Mouse (Mus musculus): Measurements from ENCODE around the gene Smyd3. TPM values are rescaled to one million over a fixed set of nuclear protein-coding genes. Genes with fewer than 3 reads are reported as not detected.

Gene Smyd3
- polyA plus RNA-seq, 1 experiment = 14.2 TPM

DNA sequence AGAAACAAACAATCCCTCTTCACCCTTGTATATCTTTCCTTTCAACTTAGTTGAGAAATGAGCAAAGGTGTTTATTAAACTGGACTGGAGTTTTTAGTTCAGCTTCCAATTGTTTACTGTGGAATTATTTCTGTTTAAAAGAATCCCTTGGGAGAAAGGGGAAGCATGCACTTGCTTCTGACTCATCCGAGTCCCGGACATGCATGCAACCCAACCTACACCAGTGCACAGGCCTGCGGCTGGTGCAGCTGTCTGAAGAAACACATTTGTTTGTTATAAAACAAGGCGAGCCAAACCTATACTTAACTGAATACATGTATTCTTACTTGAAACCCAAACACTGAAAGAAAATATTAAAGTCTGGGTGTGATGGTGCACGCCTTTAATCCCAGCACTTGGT lies 473.7 kb downstream of the Smyd3 start:
- H3K4me3 ChIP-seq (ENCODE audit: insufficient read depth, low read length) = no peak overlapping the region
- peaks cover 3% of the 10 kb centered on the region; the same call in 1 of the 2 replicates for H3K4me1 ChIP-seq (ENCODE audit: control insufficient read depth, insufficient read depth, low read length)
- no peak for TF ChIP-seq CTCF (IDR thresholded peaks at IDR 0.05; ENCODE audit: extremely low read depth, insufficient read depth, low read length)
- TF ChIP-seq POLR2A (IDR thresholded peaks at IDR 0.05; ENCODE audit: extremely low read depth, insufficient read depth, low read length) = no peak
- no peak overlapping the region for H3K27ac ChIP-seq (ENCODE audit: insufficient read depth, low read length)

DNA sequence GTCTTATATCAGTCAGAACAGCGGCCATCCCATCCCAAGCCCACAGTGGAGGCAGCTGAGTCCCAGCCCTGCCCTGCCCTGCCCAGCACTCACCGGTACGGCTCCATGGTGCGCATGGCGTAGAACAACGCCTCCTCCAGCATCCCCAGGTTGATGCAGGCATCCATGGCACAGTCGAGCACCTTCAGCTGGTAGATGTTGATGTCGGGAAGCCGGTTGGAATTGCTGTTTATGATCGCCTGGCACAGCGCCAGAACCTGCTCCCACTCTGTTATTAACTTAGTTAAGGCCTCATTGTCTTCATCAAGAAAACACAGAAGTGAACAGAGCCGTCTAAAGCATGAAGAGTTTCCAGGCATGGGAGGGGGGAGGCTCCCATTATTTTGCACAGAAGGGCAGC lies 474.2 kb downstream of the Smyd3 start:
- Histone ChIP-seq H3K27ac (ENCODE audit: insufficient read depth, low read length) (no peak overlapping the region), H3K4me3 (ENCODE audit: insufficient read depth, low read length) (no peak overlapping the region), H3K4me1 (ENCODE audit: control insufficient read depth, insufficient read depth, low read length) (peaks cover 3% of the 10 kb centered on the region; the same call in 1 of the 2 replicates)
- TF ChIP-seq CTCF (IDR thresholded peaks at IDR 0.05; ENCODE audit: extremely low read depth, insufficient read depth, low read length) (no peak), POLR2A (IDR thresholded peaks at IDR 0.05; ENCODE audit: extremely low read depth, insufficient read depth, low read length) (no peak)

DNA sequence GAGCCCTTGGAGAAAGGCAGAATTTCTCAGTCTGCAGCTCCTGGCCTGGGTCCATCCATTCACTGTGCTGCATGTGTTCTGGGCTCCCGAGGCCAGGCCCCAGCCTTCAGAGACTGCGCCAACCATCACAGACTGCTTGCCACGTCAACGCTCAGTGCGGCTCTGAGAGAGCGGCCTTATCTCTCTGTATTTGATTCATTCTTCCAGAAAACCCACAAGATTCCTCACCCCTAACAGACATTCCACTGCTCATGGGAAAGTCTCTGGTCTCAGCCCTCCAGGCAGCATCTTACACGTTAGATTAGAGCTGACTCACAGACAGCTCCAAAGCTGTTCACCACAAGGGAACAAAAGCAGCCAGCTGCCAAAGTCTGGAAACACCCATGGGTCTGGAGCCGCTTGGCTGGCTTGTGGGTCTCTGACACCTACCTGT lies 475.9 kb downstream of the Smyd3 start:
- TF ChIP-seq POLR2A (IDR thresholded peaks at IDR 0.05; ENCODE audit: extremely low read depth, insufficient read depth, low read length) (no peak), CTCF (IDR thresholded peaks at IDR 0.05; ENCODE audit: extremely low read depth, insufficient read depth, low read length) (no peak)
- Histone ChIP-seq H3K27ac (ENCODE audit: insufficient read depth, low read length) (no peak overlapping the region), H3K4me1 (ENCODE audit: control insufficient read depth, insufficient read depth, low read length) (peaks cover 3% of the 10 kb centered on the region; the same call in 1 of the 2 replicates), H3K4me3 (ENCODE audit: insufficient read depth, low read length) (no peak overlapping the region)

DNA sequence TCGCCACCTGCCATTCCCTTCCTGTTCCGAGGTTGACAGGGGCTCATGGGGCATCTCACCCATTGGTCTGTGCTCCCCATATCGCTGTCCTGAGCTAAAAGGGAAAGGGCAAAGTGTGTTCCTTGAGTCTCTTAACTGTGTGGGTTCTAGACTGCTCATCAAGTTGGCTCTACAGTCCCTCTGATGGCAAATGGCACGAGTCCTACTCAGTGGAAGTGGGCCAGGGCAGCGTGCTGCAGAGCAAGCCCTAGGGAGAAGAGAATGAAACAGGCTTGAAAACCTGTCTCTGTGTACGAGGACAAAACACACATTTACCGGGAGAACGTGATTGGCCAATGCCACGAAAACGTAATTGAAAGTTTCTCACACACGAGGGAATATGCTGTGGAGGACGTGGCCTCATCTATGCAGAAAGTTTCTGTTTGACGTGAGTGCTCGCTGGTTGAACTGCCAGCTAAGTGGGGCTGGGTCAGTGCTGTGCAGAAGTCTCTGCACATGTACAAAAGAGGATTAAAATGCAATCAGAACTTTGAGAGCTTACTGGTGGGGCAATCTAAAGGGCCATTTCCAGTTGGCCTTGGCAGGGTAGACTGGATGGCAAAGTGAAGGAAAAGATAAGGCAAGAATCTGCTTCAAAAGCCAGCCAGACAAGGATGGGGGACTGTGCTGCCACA lies 476.5 kb downstream of the Smyd3 start:
- peaks cover 3% of the 10 kb centered on the region; the same call in 1 of the 2 replicates for H3K4me1 ChIP-seq (ENCODE audit: control insufficient read depth, insufficient read depth, low read length)
- no peak overlapping the region for H3K27ac ChIP-seq (ENCODE audit: insufficient read depth, low read length)
- TF ChIP-seq CTCF (IDR thresholded peaks at IDR 0.05; ENCODE audit: extremely low read depth, insufficient read depth, low read length) (no peak), POLR2A (IDR thresholded peaks at IDR 0.05; ENCODE audit: extremely low read depth, insufficient read depth, low read length) (no peak)
- no peak overlapping the region for H3K4me3 ChIP-seq (ENCODE audit: insufficient read depth, low read length)

DNA sequence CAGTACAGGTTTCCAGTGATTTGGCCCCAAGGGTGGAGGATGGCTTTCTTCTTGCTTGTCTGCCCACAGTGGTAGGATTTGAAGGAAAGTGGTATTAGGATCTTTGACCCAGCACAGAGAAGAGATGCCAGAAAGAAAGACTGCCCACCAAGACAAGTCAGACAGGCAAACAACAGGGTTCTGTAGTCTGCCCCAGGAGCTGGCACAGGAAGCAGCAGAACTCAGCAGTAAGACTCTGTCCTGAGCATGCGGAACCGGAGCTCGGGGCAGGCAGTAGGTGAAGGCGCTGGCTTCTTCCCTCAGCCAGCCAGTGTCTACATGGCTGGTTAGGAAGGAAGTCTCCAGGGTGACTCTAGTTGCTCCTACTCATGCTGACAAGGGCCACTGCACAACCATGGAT lies 479.0 kb downstream of the Smyd3 start:
- TF ChIP-seq POLR2A (IDR thresholded peaks at IDR 0.05; ENCODE audit: extremely low read depth, insufficient read depth, low read length) (no peak), CTCF (IDR thresholded peaks at IDR 0.05; ENCODE audit: extremely low read depth, insufficient read depth, low read length) (no peak)
- Histone ChIP-seq H3K4me1 (ENCODE audit: control insufficient read depth, insufficient read depth, low read length) (peaks cover 3% of the 10 kb centered on the region; the same call in 1 of the 2 replicates), H3K27ac (ENCODE audit: insufficient read depth, low read length) (no peak overlapping the region), H3K4me3 (ENCODE audit: insufficient read depth, low read length) (no peak overlapping the region)

DNA sequence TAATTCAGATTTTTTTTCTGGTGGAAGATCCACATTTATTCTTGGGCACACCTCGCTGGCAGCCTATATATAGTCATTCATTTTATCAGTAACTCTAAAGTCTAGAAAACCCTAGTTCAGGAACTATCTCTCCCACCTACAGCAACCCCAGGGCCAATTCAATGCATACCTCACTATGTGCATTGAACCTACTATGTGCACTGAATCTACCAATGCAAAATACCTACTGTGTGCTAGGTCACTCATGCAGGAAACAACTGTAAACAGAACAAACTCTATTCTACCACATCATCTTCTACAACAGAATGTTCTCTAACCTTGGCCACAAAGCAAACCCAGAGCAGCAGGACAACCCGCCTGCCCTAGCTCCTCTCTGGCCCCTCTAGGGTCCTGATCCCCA lies 484.9 kb downstream of the Smyd3 start:
- no peaks in the 10 kb centered on the region for H3K4me1 ChIP-seq (ENCODE audit: control insufficient read depth, insufficient read depth, low read length)
- no peak overlapping the region for H3K27ac ChIP-seq (ENCODE audit: insufficient read depth, low read length)
- no peak overlapping the region for H3K4me3 ChIP-seq (ENCODE audit: insufficient read depth, low read length)
- TF ChIP-seq CTCF (IDR thresholded peaks at IDR 0.05; ENCODE audit: extremely low read depth, insufficient read depth, low read length) (no peak), POLR2A (IDR thresholded peaks at IDR 0.05; ENCODE audit: extremely low read depth, insufficient read depth, low read length) (no peak)

DNA sequence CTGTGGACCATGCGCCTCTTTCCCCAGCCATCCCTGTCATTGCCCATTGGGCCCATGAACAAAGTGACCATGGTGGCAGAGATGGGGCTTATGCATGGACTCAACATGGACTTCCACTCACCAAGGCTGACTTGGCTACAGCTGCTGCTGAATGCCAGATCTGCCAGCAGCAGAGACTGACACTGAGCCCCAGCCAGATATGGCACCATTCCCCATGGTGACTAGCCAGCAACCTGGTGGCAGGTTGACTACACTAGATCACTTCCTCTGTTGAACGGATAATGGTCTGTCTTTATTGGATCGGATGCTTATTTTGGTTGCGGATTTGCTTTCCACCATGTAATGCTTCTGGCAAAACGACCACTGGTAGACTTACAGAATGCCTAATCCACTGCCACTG lies 486.3 kb downstream of the Smyd3 start:
- TF ChIP-seq CTCF (IDR thresholded peaks at IDR 0.05; ENCODE audit: extremely low read depth, insufficient read depth, low read length) = no peak
- TF ChIP-seq POLR2A (IDR thresholded peaks at IDR 0.05; ENCODE audit: extremely low read depth, insufficient read depth, low read length) = no peak
- Histone ChIP-seq H3K4me1 (ENCODE audit: control insufficient read depth, insufficient read depth, low read length) (no peaks in the 10 kb centered on the region), H3K27ac (ENCODE audit: insufficient read depth, low read length) (no peak overlapping the region), H3K4me3 (ENCODE audit: insufficient read depth, low read length) (no peak overlapping the region)

DNA sequence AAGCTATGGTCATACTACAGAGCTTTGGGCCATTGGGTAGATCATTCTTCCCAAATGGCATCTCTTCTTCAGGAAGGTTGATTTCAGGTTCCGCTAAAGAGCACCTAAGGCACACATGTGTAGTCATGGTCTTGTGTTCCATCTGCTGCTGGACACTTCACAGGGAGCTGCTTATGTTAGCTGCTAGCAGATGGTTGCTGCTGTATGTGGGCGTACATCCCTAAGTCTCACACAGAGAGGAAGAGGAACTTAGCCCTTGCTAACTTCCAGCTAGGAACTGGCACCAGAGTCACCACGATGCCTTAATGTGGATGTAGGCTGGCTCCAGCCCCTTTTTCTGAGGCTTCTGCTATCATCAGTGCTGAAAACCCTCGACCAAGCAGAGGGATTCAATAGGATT lies 491.2 kb downstream of the Smyd3 start:
- TF ChIP-seq CTCF (IDR thresholded peaks at IDR 0.05; ENCODE audit: extremely low read depth, insufficient read depth, low read length) (no peak), POLR2A (IDR thresholded peaks at IDR 0.05; ENCODE audit: extremely low read depth, insufficient read depth, low read length) (no peak)
- H3K27ac ChIP-seq (ENCODE audit: insufficient read depth, low read length) = no peak overlapping the region
- no peaks in the 10 kb centered on the region for H3K4me1 ChIP-seq (ENCODE audit: control insufficient read depth, insufficient read depth, low read length)
- H3K4me3 ChIP-seq (ENCODE audit: insufficient read depth, low read length) = no peak overlapping the region

DNA sequence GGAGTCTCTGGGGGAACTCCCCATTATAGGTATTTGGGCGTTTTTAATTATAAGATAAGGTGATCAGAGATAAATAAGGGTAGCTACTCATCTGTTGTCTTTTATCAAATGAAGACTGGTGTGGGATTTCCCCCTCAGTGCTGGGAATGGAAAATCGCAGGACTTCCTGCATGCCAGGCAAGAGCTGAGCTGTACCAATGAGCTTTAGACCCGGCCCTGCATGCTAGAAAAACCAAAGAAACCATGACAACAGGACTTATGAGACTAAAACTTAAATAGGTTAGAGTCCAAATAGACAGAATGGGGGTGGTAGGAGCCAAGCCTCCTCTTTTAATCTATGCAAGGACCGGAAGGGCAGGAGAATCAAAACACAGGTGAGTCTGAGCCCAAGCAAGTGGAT lies 492.7 kb downstream of the Smyd3 start:
- Histone ChIP-seq H3K27ac (ENCODE audit: insufficient read depth, low read length) (no peak overlapping the region), H3K4me1 (ENCODE audit: control insufficient read depth, insufficient read depth, low read length) (no peaks in the 10 kb centered on the region), H3K4me3 (ENCODE audit: insufficient read depth, low read length) (no peak overlapping the region)
- TF ChIP-seq CTCF (IDR thresholded peaks at IDR 0.05; ENCODE audit: extremely low read depth, insufficient read depth, low read length) (no peak), POLR2A (IDR thresholded peaks at IDR 0.05; ENCODE audit: extremely low read depth, insufficient read depth, low read length) (no peak)

DNA sequence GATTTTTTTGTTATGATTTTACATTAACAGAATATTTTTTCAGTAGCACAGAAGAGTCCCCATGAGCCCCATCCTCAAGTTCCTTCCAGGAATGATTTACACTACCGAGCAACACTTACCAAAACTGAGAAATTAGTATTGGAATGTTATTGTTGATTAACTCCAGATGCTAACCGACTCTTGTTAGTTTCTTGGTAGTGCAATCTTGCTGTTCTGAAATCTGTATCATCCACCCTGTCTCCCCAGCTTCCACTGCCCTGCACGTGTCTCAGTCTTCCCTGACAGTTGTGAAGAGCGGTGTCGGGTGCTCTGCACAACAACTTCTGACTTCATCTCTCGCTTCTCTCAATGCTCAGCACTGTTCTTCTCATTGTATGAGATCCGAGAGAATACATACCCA lies 494.4 kb downstream of the Smyd3 start:
- no peak overlapping the region for H3K27ac ChIP-seq (ENCODE audit: insufficient read depth, low read length)
- no peaks in the 10 kb centered on the region for H3K4me1 ChIP-seq (ENCODE audit: control insufficient read depth, insufficient read depth, low read length)
- H3K4me3 ChIP-seq (ENCODE audit: insufficient read depth, low read length) = no peak overlapping the region
- TF ChIP-seq POLR2A (IDR thresholded peaks at IDR 0.05; ENCODE audit: extremely low read depth, insufficient read depth, low read length) (no peak), CTCF (IDR thresholded peaks at IDR 0.05; ENCODE audit: extremely low read depth, insufficient read depth, low read length) (no peak)
